Mouse (Mus musculus): ENCODE data around the gene Cytl1.

The Cytl1 gene

DNA sequence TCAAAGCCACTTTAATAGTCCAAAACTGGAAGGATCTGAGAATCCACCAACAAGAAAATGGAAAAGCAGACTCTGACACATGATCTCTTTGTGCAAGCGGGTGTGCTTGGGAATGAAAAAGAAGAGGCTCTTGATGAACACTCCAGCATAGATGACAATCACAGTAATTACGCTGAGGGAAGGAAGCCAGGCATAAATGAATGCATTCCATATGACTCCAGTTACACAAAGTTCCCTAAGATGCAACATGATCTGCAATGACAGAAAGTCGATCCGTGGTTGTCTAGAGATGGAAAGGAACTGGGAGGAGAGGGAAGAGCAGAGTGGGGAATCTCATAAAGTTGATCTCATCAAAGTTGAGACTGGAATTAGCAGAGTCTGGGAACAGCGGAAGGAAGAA lies 31.9 kb downstream of the Cytl1 start:
- no peak for ATAC-seq (ENCODE audit: insufficient number of reproducible peaks, low FRiP score, low TSS enrichment)

DNA sequence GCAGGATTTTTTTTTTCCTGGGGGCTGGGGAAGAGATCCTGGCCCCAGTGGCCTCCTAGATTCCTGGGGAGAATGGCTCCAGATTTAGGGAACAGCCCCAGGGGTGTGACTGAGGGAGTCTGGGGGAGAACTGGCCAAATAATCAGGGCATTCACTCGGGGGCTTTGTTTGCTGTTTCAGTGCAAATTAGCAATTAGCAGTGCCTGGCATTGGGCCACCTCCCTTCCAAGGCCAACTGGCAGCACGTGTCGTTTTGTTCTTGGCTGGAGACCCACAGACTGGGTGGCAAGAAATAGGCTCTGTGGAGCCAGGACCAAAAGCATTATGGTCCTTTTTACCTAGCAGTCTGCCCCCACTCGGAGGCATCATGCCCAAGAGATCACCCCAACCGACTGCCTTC lies 33.7 kb downstream of the Cytl1 start:
- no peak for ATAC-seq (ENCODE audit: insufficient number of reproducible peaks, low FRiP score, low TSS enrichment)

DNA sequence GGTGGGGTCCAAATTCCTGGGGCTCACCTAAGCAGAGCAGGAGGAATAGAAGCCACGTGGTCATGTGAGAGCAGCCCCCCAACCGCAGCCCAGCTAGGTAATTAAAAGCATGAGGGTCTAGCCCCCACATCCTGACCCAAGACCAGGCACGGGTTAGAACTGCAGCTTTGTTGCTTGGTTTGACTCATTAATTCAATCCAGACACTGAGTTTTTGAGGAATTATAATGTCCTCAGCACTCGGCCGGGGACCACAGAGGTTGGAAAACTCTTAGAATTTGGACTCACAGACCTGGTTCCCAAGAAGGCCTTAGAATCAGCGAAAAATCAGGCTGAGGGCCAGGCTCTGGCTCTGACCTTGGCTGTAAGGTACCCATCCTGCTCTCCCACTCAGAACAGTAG lies 35.6 kb downstream of the Cytl1 start:
- ATAC-seq (ENCODE audit: insufficient number of reproducible peaks, low FRiP score, low TSS enrichment): no peak

DNA sequence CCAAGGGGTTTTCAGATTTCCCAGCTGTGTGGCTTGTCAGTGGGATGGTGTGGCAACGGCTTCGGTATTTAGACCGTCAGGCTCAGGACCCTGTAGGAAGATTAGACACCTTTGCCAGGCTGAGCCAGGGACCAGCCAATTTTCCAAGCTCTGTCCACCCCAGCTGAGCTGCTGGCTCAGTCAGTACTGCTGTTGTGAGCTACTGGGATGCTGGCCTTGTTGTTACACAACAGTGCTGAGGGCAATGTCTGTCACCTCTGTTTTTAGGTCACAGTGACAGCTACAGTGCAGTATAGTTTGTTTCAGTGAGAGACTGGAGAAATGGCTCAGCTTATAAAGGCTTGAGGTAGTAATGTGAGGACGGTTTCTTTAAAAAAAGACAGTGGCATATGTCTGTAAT lies 38.7 kb downstream of the Cytl1 start:
- 0 out of 2 replicates have a peak, but pooled peaks have one; percentile 47 for ATAC-seq (ENCODE audit: insufficient number of reproducible peaks, low FRiP score, low TSS enrichment)

DNA sequence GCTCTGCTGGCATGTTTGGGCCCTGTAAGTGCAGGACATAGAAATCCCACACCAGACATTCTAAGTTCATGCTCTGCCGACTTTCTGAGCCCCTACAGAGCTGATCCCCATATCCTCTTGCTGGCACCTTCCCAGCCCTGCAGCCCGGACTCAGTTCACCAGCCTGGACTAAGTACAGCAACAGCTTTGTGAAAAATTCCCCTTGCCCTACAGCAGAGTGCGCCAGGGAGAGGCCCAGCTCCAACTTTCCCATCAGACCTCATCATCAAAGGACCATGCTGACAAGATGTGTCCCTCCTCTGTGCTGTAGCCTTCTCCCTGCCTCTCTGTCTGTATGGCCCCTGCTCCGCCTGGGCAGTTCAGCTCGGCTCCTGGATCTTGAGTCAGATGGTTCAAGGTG lies 40.4 kb downstream of the Cytl1 start:
- ATAC-seq (ENCODE audit: insufficient number of reproducible peaks, low FRiP score, low TSS enrichment): no peak

DNA sequence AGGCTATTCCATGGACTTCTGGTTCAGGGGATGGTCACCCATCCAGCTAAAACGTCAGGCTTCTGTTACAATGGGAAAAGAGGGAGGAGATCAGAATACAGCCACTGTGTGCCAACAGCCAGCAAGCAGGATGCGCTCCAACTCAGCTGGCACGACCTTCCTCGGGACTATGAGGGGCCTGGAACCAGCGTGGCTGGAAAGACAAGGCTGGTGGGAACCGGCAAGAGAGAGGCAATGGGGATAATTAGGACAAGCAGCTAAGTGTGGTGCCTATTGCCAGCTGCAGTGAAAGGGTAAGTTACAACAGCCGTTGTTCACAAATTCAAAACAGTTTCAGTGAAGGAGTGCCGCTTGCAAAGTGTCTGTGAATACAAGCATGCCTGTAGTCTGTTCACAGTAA lies 48.0 kb downstream of the Cytl1 start:
- no peak for ATAC-seq (ENCODE audit: insufficient number of reproducible peaks, low FRiP score, low TSS enrichment)

DNA sequence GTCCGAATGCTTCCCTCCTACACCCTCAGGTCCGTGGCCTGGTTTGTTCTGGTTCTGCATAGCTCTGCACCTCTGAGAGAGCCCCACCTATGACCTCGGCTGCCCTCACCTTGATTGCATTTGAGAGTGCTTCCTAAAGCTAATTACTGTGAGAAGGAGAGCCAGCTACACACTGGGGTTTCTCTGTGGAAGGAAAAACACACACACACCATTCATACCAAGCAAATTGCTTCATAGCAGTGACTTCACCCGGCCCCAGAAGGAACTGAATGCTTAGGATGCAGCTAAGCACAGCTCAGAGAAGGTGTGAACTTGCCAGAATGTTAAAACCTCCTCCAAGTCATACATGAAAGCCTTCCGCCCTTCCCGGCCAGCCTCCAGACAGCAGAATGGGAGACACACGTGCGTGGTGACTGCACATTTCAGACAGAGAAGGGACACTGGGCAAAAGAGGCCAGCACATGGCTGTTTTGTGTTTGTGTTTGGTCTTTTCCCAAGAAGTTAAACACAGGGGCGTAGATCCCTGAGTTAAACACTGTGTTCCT lies 49.6 kb downstream of the Cytl1 start:
- ATAC-seq (ENCODE audit: insufficient number of reproducible peaks, low FRiP score, low TSS enrichment): no peak

All from cerebellum, adult (tissue).